Mouse (Mus musculus) NIH3T3 (cell line): ENCODE measurements at regions not wholly inside any gene's neighbourhood (a gene's known extent, or its start where the extent isn't known, plus 50 kb on each side); places are given as distances from the start of the nearest gene placed in this dataset.

ENCODE experiments used
- DNase-seq: peaks from one replicate; pipeline ENCODE4 v3.0.0-alpha.2; 2012; ENCODE audit warnings: low read depth

- DNase-seq = peak; percentile 8
Measured at GRCm38 (mm10) chr6:10156097-10156496, 1207.9 kb downstream of the Nxph1 start.

GRCm38 (mm10) chr6:10181590-10182183, 1233.5 kb downstream of the Nxph1 start:
- no peak for DNase-seq

- DNase-seq = no peak
Measured at GRCm38 (mm10) chr6:10185971-10186370, 1237.7 kb downstream of the Nxph1 start.
